Mouse (Mus musculus) c-Kit-positive CD71-positive TER-119-negative erythroid progenitor cells, embryonic 14.5 days (primary cell): ENCODE data around the gene Rspo4.

Experiments
- DNase-seq: peaks from one replicate; pipeline ENCODE4 v3.0.0-alpha.2; 2013; ENCODE audit warnings: low read depth

Gene Rspo4

GRCm38 (mm10) chr2:151842648-151843226, at the start of gene Rspo4:
TSS of gene Rspo4 (plus strand) at chr2:151842927.
- no peak for DNase-seq

GRCm38 (mm10) chr2:151815586-151815985, 27.1 kb upstream of the Rspo4 start:
- DNase-seq = no peak

- DNase-seq = no peak
These were observed 19.6 kb downstream of the Rspo4 start for GRCm38 (mm10) chr2:151862257-151862810.

GRCm38 (mm10) chr2:151864941-151865340, 22.2 kb downstream of the Rspo4 start:
- DNase-seq = no peak

GRCm38 (mm10) chr2:151866487-151866886, 23.8 kb downstream of the Rspo4 start:
- DNase-seq = peak; percentile 24

- no peak for DNase-seq
These were observed 25.5 kb downstream of the Rspo4 start for GRCm38 (mm10) chr2:151868196-151868595.

GRCm38 (mm10) chr2:151874551-151874950, 31.8 kb downstream of the Rspo4 start:
- no peak for DNase-seq

GRCm38 (mm10) chr2:151876012-151876485, 33.3 kb downstream of the Rspo4 start:
- peak; percentile 22 for DNase-seq

GRCm38 (mm10) chr2:151878645-151879044, 35.9 kb downstream of the Rspo4 start:
- no peak for DNase-seq

- no peak for DNase-seq
These were observed 37.0 kb downstream of the Rspo4 start for GRCm38 (mm10) chr2:151879760-151880159.

- DNase-seq = no peak
These were observed 48.3 kb downstream of the Rspo4 start for GRCm38 (mm10) chr2:151891031-151891430.

GRCm38 (mm10) chr2:151893122-151893774, 50.5 kb downstream of the Rspo4 start:
- DNase-seq = no peak

GRCm38 (mm10) chr2:151894209-151894980, 51.7 kb downstream of the Rspo4 start:
- no peak for DNase-seq

GRCm38 (mm10) chr2:151895911-151896310, 53.2 kb downstream of the Rspo4 start:
- DNase-seq = no peak

- DNase-seq = no peak
These were observed 55.4 kb downstream of the Rspo4 start for GRCm38 (mm10) chr2:151898106-151898505.

- DNase-seq = no peak
These were observed 58.1 kb downstream of the Rspo4 start for GRCm38 (mm10) chr2:151900845-151901244.

- DNase-seq = no peak
These were observed 60.5 kb downstream of the Rspo4 start for GRCm38 (mm10) chr2:151903267-151903666.

GRCm38 (mm10) chr2:151903933-151904332, 61.2 kb downstream of the Rspo4 start:
- no peak for DNase-seq

- DNase-seq = no peak
These were observed 61.9 kb downstream of the Rspo4 start for GRCm38 (mm10) chr2:151904636-151905035.

GRCm38 (mm10) chr2:151907020-151907419, 64.3 kb downstream of the Rspo4 start:
- DNase-seq = no peak

- DNase-seq = no peak
These were observed 66.7 kb downstream of the Rspo4 start for GRCm38 (mm10) chr2:151909386-151909785.

GRCm38 (mm10) chr2:151910498-151910897, 67.8 kb downstream of the Rspo4 start:
- DNase-seq = no peak
